Mouse (Mus musculus): ENCODE measurements around the gene Gpsm3. TPM values are rescaled to one million over a fixed set of nuclear protein-coding genes. Genes with fewer than 3 reads are reported as not detected.
"Not testable (repeated sequence)": the region's sequence is repeated elsewhere in the genome, so short reads cannot be mapped to it uniquely, and the experiment has no call there.

Gpsm3 gene
- total RNA-seq (2014; fragmentation: Nextera tagmentation) (28.0 and 33.0 TPM in 2 replicates), total RNA-seq (2017) (7.8 and 11.2 TPM in 2 replicates)

DNA sequence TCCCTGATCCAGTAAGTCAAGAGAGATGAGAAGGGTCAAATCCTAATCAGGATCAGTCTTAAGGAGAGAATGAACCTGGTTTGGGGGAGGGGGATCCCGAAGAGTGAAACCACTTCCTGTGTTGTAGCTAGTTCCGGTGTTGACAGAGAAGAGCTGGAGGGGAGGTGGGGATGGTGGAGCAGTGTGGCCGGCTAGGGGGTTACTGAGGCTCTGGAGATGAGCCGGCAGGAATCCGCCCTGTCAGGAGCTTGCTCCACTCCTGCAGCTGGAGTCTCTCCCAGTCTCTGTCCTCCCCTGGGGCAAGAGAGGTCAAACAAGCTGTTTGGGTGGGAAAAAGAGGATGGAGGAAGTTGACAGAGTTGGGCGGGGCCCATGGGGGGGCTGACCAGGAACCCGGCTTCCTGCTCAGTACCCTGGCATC, at the start of gene Gpsm3:
Gpsm3 (plus strand) TSS at position 126 of the 421 bp plus-strand sequence.
- no peak for ATAC-seq (replicated peaks; ENCODE audit: low FRiP score, low TSS enrichment, poor library complexity, severe bottlenecking)

DNA sequence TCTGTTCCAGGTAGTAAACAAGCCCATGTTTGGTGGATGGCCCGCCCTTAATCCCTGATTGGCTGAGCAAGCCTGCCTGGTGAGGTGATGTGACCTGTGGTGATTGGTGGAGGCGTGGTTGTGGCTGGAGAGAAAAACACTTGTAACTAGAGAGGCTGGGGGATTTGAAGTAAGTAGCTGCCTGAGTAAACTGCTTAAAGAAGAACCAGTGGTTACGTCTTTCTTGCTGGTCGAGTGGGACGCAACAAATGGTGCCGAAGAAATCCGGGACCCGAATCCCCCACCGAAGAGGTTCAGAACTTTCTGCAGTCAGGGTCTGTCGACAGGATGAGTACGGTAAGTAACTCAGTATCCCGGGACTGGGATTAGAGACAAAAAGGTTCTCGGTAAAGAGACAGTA, 46.0 kb upstream of the Gpsm3 start:
- ATAC-seq (replicated peaks; ENCODE audit: low FRiP score, low TSS enrichment, poor library complexity, severe bottlenecking), result not testable (repeated sequence)

DNA sequence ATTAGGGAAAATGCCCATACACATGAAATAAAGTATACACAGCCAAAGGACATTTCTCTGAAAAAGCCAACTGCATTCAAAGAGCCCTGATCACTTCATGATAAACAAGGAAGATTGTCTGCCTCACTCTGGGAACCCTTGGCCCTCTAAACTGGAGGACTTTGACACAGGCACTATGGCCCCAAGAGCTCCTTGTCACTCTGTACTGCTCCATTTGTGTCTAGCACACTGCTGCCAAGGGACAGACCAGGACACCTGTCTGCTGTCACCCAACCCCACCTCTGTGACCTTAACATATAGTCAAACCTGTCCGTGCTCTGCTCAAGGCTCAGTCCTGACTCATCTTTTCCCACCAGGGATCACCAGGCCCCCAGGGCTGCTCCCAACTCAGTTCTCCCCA, 42.8 kb upstream of the Gpsm3 start:
- no peak for ATAC-seq (replicated peaks; ENCODE audit: low FRiP score, low TSS enrichment, poor library complexity, severe bottlenecking)

- no peak for ATAC-seq (replicated peaks; ENCODE audit: low FRiP score, low TSS enrichment, poor library complexity, severe bottlenecking)
These were observed 42.0 kb upstream of the Gpsm3 start for GRCm38 (mm10) chr17:34547601-34548000.

- no peak for ATAC-seq (replicated peaks; ENCODE audit: low FRiP score, low TSS enrichment, poor library complexity, severe bottlenecking)
These were observed 40.5 kb upstream of the Gpsm3 start for GRCm38 (mm10) chr17:34549156-34549555.

DNA sequence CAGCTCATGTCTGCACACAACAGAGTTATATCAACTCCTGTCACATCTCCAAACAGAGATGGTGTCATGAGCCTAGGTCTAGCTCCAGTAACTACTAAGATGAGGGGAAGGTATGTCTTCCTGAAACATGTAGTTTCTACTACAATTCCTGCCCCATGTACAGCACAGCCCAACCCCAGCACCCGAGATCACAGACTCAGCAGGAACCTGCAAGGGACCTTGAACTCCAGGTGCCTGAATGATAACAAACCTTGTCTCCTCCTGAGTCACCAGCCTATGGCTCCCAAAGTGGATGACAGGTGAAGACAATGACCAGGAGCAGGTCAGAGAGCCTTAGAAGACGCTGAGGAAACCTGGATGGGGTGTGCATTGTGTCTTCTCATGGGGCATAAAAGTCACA, 39.8 kb upstream of the Gpsm3 start:
- ATAC-seq (replicated peaks; ENCODE audit: low FRiP score, low TSS enrichment, poor library complexity, severe bottlenecking), result no peak

GRCm38 (mm10) chr17:34555483-34555882, 34.1 kb upstream of the Gpsm3 start:
- ATAC-seq (replicated peaks; ENCODE audit: low FRiP score, low TSS enrichment, poor library complexity, severe bottlenecking), result peak; percentile 77

- no peak for ATAC-seq (replicated peaks; ENCODE audit: low FRiP score, low TSS enrichment, poor library complexity, severe bottlenecking)
These were observed 33.2 kb upstream of the Gpsm3 start for GRCm38 (mm10) chr17:34556406-34556805.

DNA sequence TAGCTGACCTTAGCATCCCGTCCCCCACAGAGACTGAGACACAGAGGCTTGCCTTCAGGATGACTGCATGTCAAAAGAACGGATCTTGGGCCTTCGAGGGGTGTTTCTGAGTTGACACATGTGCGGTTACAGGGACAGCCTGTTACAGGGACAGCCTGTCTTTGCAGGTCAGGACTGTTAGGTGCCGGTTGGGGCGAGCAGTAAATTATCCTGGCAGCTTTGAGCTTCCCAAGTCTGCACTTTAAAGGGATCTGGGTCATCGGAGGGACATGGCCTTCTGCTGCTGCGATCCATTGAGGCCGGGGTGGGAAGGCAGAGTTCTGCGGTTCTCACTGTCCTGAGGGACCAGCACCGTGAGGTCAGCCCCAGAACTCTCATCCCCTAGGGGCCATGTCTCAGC, 32.2 kb upstream of the Gpsm3 start:
- no peak for ATAC-seq (replicated peaks; ENCODE audit: low FRiP score, low TSS enrichment, poor library complexity, severe bottlenecking)

DNA sequence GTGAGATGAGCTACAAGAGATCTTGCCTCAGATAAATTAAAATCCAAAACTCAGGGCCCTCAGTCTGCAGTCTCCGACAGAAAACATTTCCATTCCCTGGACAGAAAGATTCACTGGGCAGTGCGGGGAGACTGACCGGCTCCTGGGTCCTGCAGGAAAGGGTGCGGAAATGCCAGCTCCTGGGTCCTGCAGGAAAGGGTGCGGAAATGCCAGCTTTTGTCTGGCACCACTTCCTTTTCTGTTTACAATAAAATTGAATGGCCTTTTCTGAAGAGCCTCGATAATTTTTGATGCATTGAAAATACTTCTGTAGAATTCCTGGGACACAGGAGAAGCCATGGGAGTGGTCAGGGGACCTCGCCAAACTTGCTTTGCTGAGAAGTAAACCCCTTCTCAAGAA, 30.5 kb upstream of the Gpsm3 start:
- ATAC-seq (replicated peaks; ENCODE audit: low FRiP score, low TSS enrichment, poor library complexity, severe bottlenecking), result no peak

DNA sequence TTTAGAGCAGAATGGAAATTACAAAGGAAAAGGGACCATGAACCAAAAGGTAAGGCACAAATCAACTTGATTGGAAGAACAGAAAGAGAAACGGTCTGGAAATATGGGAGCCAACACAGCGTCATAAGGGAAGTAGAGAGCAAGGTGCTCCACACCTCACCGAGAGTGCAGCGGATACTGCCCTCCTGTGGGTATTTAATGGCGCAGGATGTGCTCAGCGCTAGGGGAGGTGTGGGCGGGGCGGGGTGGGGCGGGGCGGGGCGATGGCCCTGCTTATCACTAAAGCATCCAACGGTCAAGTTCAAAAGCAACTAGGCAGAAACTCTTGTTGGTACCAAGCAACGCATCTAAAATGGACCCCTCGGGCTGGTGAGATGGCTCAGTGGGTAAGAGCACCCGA, 29.7 kb upstream of the Gpsm3 start:
- no peak for ATAC-seq (replicated peaks; ENCODE audit: low FRiP score, low TSS enrichment, poor library complexity, severe bottlenecking)

GRCm38 (mm10) chr17:34560438-34560837, 29.2 kb upstream of the Gpsm3 start:
- ATAC-seq (replicated peaks; ENCODE audit: low FRiP score, low TSS enrichment, poor library complexity, severe bottlenecking), result no peak

DNA sequence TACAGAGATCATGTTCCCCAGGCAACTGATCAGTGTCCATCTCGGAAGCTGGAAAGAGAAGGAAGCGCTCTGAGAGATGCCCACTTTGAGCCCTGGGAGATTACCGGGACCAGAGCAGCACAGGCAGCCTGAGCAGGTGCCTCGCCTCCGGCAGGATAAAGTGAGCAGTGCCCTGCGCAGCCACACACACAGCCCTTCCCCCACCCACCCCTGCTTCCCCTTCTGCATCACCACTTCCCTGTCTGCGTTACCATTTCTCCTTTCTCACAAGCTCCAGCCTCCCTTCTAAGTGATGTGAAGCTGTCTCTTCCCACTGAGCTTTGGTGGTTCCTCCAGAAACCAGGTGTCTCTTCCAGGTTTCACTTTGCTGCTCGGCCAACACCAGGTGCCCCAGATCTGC, 28.4 kb upstream of the Gpsm3 start:
- no peak for ATAC-seq (replicated peaks; ENCODE audit: low FRiP score, low TSS enrichment, poor library complexity, severe bottlenecking)

DNA sequence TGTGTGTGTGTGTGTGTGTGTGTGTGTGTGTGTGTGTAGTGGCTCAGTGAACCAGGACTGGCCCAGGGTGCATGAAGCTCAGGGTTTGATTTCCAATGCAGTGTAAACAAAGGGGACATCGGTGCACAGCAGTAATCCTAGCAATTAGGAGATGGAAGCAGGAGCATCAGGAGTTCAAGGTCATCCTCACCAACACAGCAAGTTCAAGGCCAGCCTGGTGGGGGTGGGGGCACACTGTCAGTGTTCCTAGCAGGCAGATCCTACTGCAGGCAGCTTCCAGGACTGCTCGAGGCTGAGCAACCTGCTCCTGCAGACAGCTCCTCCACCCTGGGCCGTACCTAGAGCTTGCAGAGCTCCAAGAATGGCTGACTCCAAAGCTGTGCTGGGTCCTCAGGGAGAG, 27.0 kb upstream of the Gpsm3 start:
- ATAC-seq (replicated peaks; ENCODE audit: low FRiP score, low TSS enrichment, poor library complexity, severe bottlenecking), result no peak

DNA sequence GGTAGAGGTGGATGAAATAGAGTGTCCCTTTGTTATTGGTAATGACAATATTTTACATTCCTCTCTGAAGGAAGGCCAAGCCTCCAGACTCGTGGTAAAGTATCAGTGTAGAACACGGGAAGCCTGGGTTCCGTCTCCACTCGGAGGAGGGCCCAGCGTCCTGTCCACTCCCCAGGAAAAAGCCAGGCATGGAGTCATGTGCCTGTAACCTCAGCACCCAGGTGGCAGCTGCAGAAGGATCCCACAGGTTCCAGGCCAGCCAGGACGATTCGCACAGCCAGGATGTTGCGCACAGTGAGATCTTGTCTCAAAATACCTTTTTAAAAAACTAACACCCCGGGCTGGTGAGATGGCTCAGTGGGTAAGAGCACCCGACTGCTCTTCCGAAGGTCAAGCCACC, 26.3 kb upstream of the Gpsm3 start:
- ATAC-seq (replicated peaks; ENCODE audit: low FRiP score, low TSS enrichment, poor library complexity, severe bottlenecking), result no peak

GRCm38 (mm10) chr17:34564003-34564421, 25.6 kb upstream of the Gpsm3 start, which contains the start of gene Notch4:
Gene Notch4, plus strand, starts transcription at chr17:34564268.
- no peak for ATAC-seq (replicated peaks; ENCODE audit: low FRiP score, low TSS enrichment, poor library complexity, severe bottlenecking)

- no peak for ATAC-seq (replicated peaks; ENCODE audit: low FRiP score, low TSS enrichment, poor library complexity, severe bottlenecking)
These were observed 24.8 kb upstream of the Gpsm3 start for GRCm38 (mm10) chr17:34564796-34565195.

DNA sequence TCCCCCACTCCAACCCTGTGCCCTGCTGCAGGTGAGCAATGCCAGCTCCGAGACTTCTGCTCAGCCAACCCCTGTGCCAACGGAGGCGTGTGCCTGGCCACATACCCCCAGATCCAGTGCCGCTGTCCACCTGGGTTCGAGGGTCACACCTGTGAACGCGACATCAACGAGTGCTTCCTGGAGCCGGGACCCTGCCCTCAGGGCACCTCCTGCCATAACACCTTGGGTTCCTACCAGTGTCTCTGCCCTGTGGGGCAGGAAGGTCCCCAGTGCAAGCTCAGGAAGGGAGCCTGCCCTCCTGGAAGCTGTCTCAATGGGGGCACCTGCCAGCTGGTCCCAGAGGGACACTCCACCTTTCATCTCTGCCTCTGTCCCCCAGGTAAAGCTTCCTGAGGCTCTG, 22.3 kb upstream of the Gpsm3 start:
- no peak for ATAC-seq (replicated peaks; ENCODE audit: low FRiP score, low TSS enrichment, poor library complexity, severe bottlenecking)

DNA sequence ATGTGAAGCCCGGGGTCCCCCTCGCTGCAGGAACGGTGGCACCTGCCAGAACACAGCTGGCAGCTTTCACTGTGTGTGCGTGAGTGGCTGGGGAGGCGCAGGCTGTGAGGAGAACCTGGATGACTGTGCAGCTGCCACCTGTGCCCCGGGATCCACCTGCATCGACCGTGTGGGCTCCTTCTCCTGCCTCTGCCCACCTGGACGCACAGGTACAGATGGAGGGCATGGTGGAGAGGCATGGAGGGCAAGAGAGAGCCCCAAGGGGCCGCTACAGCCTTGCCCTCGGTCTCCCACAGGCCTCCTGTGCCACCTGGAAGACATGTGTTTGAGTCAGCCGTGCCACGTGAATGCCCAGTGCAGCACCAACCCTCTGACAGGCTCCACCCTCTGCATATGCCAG, 21.2 kb upstream of the Gpsm3 start:
- ATAC-seq (replicated peaks; ENCODE audit: low FRiP score, low TSS enrichment, poor library complexity, severe bottlenecking), result no peak

GRCm38 (mm10) chr17:34569919-34570318, 19.7 kb upstream of the Gpsm3 start:
- no peak for ATAC-seq (replicated peaks; ENCODE audit: low FRiP score, low TSS enrichment, poor library complexity, severe bottlenecking)

GRCm38 (mm10) chr17:34571875-34572274, 17.7 kb upstream of the Gpsm3 start:
- no peak for ATAC-seq (replicated peaks; ENCODE audit: low FRiP score, low TSS enrichment, poor library complexity, severe bottlenecking)

- ATAC-seq (replicated peaks; ENCODE audit: low FRiP score, low TSS enrichment, poor library complexity, severe bottlenecking), result no peak
These were observed 17.2 kb upstream of the Gpsm3 start for GRCm38 (mm10) chr17:34572361-34572760.

Measured in megakaryocyte-erythroid progenitor cell, adult 5-6 weeks (primary cell).